Comparison of ENCODE assay signal across 8 mouse cellular contexts in genomic region chr16:8768588-8768987, GRCm38 (mm10). TPM values are rescaled to one million over a fixed set of nuclear protein-coding genes. Genes with fewer than 3 reads are reported as not detected.
DNase-seq lines count a peak whose midpoint lies in the region; TF ChIP-seq lines count a peak whose summit lies in the region.

No protein-coding gene starts in this region.

- no peaks in the 10 kb centered on the region for H3K36me3 ChIP-seq in macrophage (ENCODE audit: inconsistent target)

- TF ChIP-seq POLR2A in bone marrow, adult 2 months (IDR thresholded peaks at IDR 0.05; ENCODE audit: borderline replicate concordance, control insufficient read depth, low read depth, low read length), result no peak

- 42% methylated on average over 4 of the region's 4 CpGs for WGBS in bone marrow, adult 2 months
- 32% methylated on average over 4 of the region's 4 CpGs for WGBS in macrophage (ENCODE audit: missing documents)

- DNase-seq in gastrocnemius, adult 2 months, result no peak
- no peak for DNase-seq in gastrocnemius, postnatal 25 days
- DNase-seq in kidney, adult 9 months, result peak; percentile 7
- DNase-seq in retina, embryonic 14.5 days (ENCODE audit: low spot score), result no peak
- DNase-seq in left cerebral cortex, postnatal 36 days (ENCODE audit: low spot score in 2 of 2), result no peak
- no peak for DNase-seq in left cerebral cortex, adult 18-20 months (ENCODE audit: low spot score in 2 of 2)

- intact Hi-C loops in gastrocnemius, adult 2 months (cut with DNase I), result loop anchor here (2.0 to 5.0 kb wide), 2 partner anchors 30 to 271 kb away; no protein-coding TSS in a partner anchor
- intact Hi-C loops in left cerebral cortex, postnatal 36 days (cut with DNase I), result loop anchor here (2.0 to 5.0 kb wide), 2 partner anchors 82 to 99 kb away; no protein-coding TSS in a partner anchor

- no peaks in the 10 kb centered on the region for H3K79me2 ChIP-seq in macrophage (ENCODE audit: inconsistent target)

- peaks cover 9% of the 10 kb centered on the region for H3K4me1 ChIP-seq in bone marrow, adult 2 months (ENCODE audit: control insufficient read depth, insufficient read depth, low read length)

- no peak overlapping the region for H3K4me3 ChIP-seq in gastrocnemius, adult 2 months
- H3K4me3 ChIP-seq in bone marrow, adult 2 months (replicated peaks; ENCODE audit: control insufficient read depth, low read depth, low read length), result no peak overlapping the region
- no peak overlapping the region for H3K4me3 ChIP-seq in macrophage (ENCODE audit: inconsistent target)

- TF ChIP-seq CTCF in gastrocnemius, adult 2 months (IDR thresholded peaks at IDR 0.05), result no peak
- no peak for TF ChIP-seq CTCF in bone marrow, adult 2 months (IDR thresholded peaks at IDR 0.05; ENCODE audit: control insufficient read depth, insufficient read depth, low read length)

- peak overlapping the region; percentile 74 for H3K27ac ChIP-seq in gastrocnemius, adult 2 months
- H3K27ac ChIP-seq in bone marrow, adult 2 months (ENCODE audit: control insufficient read depth, insufficient read depth, low read depth, low read length, poor library complexity), result peak overlapping the region; percentile 59
- peak overlapping the region; percentile 75 for H3K27ac ChIP-seq in macrophage

RNA-seq across cellular contexts. Expression of gene Usp7, which starts 23.5 kb away (rescaled TPM):
- 10 to 100 TPM; 61.8 to 69.1 TPM for total RNA-seq in gastrocnemius, adult 2 months (2021)
- total RNA-seq in gastrocnemius, postnatal 25 days (2021), result 10 to 100 TPM; 49.3 to 49.4 TPM
- 136 TPM in 2 replicates for polyA plus RNA-seq in bone marrow, adult 2 months (2011; ENCODE audit: insufficient read depth, insufficient read length, low replicate concordance, missing spikeins)
- total RNA-seq in macrophage (2018; cell fraction: chromatin; rRNA removed), result 100 to 1,000 TPM; 242 to 371 (median 322) TPM
- total RNA-seq in macrophage (2018; cell fraction: cytosol; rRNA removed), result 10 to 100 TPM; 48.1 to 71.6 (median 62.1) TPM
- 100 to 1,000 TPM; 117 to 266 (median 159) TPM for total RNA-seq in macrophage (2018; cell fraction: nucleus; rRNA removed)
- 46.1 to 73.0 TPM (median 65.1 TPM) in 3 replicates for polyA plus RNA-seq in macrophage (2018)
- total RNA-seq in left cerebral cortex, postnatal 36 days (2021), result 100 to 1,000 TPM; 134 to 175 TPM
- total RNA-seq in left cerebral cortex, adult 18-20 months (2021), result 100 to 1,000 TPM; 160 to 165 TPM
